Mouse (Mus musculus): ENCODE measurements around the gene Tnfaip3.

Gene Tnfaip3

GRCm38 (mm10) chr10:19014381-19015256 lies 838 bp downstream of the Tnfaip3 start:
- DNase-seq: peak; percentile 45

DNA sequence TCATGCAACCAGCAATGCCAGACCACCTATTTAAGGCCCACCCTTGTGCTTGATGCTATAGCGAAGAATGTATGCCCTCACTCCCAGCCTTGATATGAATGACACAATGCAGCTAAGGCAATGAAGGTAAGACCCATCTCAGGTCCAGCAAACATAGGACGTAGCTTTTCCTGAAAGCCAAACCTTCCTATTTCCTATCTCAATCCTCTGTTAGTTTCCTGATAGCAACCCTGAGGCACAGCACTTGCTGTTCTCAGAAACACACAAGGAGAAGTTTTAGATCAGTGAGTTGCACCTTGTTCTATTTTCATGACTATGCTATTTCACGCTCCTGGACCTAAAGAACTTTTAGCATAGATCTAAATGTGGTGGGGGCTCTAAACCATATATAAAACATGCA lies 2.1 kb downstream of the Tnfaip3 start:
- DNase-seq: no peak

- DNase-seq: no peak
Measured at GRCm38 (mm10) chr10:19012616-19013015, 2.8 kb downstream of the Tnfaip3 start.

- peak; percentile 25 for DNase-seq
Measured at GRCm38 (mm10) chr10:19011832-19012440, 3.5 kb downstream of the Tnfaip3 start.

- DNase-seq: no peak
Measured at GRCm38 (mm10) chr10:19010414-19010813, 5.0 kb downstream of the Tnfaip3 start.

DNA sequence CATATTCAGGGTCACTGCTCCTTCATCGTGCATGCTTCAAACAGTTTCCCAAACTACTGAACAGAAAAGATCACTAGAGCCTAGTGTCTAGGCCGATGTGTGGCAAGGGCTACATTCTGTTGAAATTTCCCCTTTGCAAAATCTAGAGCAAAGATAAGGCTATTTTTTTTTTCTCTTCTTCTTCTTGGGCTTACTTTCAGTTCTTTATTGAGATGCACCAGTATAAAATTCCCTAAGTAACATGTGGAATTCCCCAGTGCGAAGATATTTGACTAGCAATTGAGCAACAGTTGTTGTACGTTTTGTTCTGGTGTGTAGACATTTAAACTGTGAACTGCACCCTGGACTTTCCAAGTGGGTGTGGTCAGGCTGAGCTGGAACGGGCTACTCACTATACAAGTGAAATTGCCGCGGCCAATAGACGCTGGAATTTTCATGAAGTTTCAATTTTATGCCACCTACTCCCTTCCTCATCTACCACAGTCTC lies 6.2 kb downstream of the Tnfaip3 start:
- DNase-seq: peak; percentile 89

DNA sequence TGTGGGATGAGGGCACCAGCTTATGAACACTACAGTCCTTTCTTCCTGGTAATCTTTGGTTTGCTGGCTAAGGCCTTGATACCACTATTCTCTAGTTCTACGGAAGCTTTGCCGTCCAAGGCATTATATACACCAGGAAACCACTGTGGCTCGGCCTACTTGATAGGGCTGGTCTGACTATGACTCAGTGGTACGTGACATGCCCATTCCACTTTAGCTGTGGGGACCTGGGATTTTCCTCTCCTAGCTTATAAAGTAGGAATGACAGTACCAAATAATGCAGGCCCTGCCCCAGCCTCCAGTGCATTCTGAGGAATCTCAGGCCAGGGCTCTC lies 6.9 kb downstream of the Tnfaip3 start:
- DNase-seq: peak; percentile 27

DNA sequence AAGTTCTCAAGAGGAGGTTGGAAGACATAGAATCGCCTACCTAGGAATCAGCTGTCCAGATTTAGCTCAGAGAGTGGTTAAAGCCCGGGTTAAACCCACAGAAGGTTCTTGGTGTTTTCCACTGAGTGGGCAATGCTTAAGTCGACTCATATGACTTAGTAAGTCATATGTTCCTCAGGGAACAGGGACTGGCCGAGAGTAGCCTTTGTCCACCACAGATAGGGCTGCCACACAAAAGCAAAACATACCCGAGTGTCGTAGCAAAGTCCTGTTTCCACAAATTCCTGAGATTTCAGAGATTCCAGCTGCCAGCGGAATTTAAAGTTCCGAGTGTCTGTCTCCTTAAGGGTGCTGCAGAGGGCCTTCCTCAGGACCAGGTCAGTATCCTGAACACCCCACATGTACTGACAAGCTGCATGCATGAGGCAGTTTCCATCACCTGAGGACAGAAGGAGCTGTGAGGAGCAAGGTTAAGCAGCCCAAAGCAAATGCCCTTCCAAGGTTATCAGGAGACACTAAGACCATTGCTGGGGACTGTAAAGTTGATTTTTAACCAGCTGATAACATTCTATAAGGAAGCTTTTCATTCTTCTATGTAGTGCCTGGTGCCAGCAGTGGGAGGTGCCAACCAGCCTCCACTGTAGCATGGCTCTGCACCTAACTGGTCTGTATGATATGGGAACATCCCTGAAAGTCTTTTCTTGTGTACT lies 7.4 kb downstream of the Tnfaip3 start:
- DNase-seq: no peak

- peak; percentile 47 for DNase-seq
Measured at GRCm38 (mm10) chr10:19002091-19002785, 13.2 kb downstream of the Tnfaip3 start.

GRCm38 (mm10) chr10:18999427-18999826 lies 16.0 kb downstream of the Tnfaip3 start:
- DNase-seq: peak; percentile 84

DNA sequence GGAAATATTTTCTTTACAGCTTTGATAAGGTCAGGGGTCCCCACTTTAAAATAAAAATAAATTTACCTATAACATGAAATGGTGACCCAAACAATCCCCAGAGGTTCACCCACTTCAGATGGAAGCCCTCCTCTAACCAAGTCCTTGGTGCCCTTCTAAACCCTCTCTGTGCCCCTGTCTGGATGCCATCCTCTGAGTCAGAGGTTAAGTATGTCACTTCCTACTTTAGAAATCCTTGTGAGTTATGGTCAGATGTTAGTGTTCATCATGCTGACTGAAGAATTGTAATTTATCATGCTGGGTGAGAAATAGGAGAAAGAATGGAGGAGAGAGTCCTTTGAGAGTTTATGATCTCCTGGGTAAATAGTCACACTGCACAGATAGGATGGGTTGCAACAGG lies 19.1 kb downstream of the Tnfaip3 start:
- no peak for DNase-seq

DNA sequence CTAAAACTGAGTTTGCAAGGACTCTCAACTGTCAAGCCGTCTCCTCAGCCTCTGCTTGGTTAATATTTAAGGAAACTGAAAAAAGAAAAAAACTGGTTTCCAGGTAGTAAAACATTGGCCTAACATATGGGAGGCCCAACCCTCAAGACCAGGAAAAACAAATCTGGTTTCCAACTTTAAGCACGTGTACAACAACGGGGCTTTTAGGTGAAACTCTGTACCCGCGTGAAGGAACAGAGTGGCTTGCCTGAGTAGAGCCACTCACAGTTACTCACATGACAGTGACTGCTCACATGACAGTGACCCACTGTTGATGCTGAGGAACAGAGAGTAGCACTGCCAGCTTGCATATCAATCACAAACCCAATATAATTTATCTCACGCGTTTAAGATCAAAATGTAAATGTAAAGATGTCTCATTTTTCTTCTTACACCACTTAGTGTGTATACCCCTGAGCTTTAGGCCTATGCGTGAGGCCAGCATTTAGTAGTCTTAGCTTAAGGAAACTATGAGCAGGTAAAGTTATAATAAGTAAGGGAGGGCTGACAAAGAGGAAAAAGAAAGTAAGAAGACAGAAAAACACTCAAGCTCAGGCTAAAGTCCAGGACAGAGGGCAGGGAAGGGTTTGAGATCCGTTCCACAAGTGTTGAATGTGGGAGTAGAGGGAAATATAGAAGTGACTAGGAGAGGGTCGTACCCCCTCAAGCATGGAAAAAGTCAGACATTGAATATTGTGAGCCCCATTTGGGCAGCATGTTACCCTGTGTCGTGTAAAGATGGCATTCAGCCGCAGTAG lies 19.8 kb downstream of the Tnfaip3 start:
- DNase-seq: no peak

DNA sequence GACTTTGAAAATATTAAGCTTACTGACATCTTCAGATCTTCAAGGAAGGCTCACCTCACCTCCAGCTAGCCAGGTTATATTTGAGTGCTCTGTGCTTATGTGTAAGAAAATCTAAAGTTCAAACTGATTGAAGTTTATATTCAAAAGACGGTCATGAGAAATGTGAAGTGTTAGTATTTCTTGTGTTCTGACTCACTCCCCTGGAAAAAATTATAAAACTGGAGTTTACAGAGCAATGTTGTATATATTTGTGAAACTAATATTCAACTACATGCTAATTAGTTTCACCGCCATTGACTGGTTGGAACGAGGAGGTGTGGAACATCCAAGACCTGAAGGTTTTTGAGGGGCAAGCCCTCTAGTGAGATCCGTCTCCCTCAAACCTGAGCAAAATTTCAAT lies 22.5 kb downstream of the Tnfaip3 start:
- no peak for DNase-seq

GRCm38 (mm10) chr10:18991057-18991456 lies 24.4 kb downstream of the Tnfaip3 start:
- no peak for DNase-seq

GRCm38 (mm10) chr10:18987907-18988199 lies 27.6 kb downstream of the Tnfaip3 start:
- no peak for DNase-seq

- DNase-seq: no peak
Measured at GRCm38 (mm10) chr10:18987046-18987906, 28.2 kb downstream of the Tnfaip3 start.

DNA sequence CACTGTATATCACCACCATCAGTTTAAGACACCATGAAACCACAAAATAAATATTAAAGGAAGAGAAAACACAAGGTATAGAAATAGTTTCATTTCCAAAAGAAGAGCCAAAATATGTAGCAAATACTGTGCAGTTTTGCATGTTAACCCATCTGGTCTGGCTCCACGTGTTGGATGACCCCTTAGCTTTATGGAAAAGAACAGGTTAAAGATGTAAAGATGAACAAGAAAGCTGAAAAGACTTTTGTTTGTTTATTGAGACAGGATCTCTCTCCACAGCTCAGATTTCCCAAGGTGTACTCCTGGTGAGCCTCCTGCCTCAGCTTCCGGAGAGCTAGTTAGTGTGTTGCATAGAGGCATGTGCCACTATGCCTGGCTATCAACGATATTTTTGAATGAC lies 29.9 kb downstream of the Tnfaip3 start:
- DNase-seq: no peak

DNA sequence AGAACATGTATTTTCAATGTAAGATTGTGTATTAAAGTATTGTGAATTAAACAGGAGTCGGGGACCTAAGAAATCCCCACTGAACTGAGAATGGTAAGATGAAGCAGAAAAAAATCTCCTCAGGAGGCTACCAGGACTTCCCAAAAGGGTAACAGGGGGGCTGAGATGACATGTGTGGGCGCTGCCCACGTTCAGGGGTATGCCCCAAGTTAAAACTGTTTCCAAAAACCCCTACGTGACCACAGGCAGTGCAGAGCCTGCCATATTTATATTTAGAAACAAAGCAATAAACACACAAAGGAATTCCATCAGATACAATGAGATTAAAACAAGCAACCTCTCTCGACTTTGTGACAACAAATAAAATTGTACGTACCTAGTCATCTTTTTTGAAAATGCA lies 31.9 kb downstream of the Tnfaip3 start:
- no peak for DNase-seq

- DNase-seq: no peak
Measured at GRCm38 (mm10) chr10:18974486-18974885, 41.0 kb downstream of the Tnfaip3 start.

DNA sequence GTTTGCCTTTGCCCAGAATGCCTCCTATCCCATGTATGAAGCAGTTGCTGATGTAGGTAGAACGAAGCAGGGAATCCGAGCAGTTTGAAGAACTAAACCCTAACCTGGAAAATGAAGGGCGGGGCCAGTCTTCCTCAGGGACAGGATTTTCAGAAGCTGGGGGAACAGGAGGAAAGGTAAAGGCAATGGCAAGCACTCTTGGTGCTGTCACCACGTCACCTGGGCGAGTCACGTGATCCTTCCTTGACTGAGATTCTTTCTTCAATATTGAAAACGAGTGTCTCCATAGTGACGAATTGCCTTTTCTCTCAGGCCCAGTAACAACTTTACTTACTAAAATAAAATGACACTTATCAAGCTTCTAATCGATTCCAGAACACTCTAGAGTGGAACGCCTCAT lies 48.6 kb downstream of the Tnfaip3 start:
- DNase-seq: no peak

- no peak for DNase-seq
Measured at GRCm38 (mm10) chr10:18965601-18966000, 49.9 kb downstream of the Tnfaip3 start.

Data from lung, postnatal 36 days (tissue).